Comparison of ENCODE assay signal across 13 mouse cellular contexts in genomic region chr4:128724059-128724458, GRCm38 (mm10). TPM values are rescaled to one million over a fixed set of nuclear protein-coding genes. Genes with fewer than 3 reads are reported as not detected.
DNase-seq lines count a peak whose midpoint lies in the region; ATAC-seq lines count a peak whose summit lies in the region.
"Had no signal": no experiment of that assay in that cellular context is flagged by ENCODE, and none has a peak within 500 bp of the region (broad histone marks: within the 10 kb centered on the region; RNA-seq: fewer than 3 reads in every experiment).

No protein-coding gene starts in this region.

- H3K4me3 ChIP-seq in forebrain, embryonic 12.5 days (replicated peaks) = no peak overlapping the region
- H3K4me3 ChIP-seq in forebrain, embryonic 16.5 days (replicated peaks; ENCODE audit: low read length) = no peak overlapping the region
- H3K4me3 ChIP-seq in midbrain, embryonic 12.5 days = no peak overlapping the region
- H3K4me3 ChIP-seq in midbrain, embryonic 11.5 days (ENCODE audit: low read depth, low read length) = no peak overlapping the region
- no peak overlapping the region for H3K4me3 ChIP-seq in heart, embryonic 10.5 days
- H3K4me3 ChIP-seq: erythroblast, embryonic 14.5 days; hindbrain, embryonic 15.5 days; neural tube, embryonic 15.5 days had no signal

- DNase-seq in midbrain, embryonic 11.5 days (ENCODE audit: low spot score, missing footprints) = no peak
- no peak for DNase-seq in heart, embryonic 10.5 days (ENCODE audit: low spot score)
- peak; percentile 68 for DNase-seq in lung, postnatal 25 days (ENCODE audit: low spot score)
- DNase-seq in spleen, postnatal 10 days (ENCODE audit: low spot score in 2 of 2) = no peak
- DNase-seq: lung, embryonic 14.5 days had no signal

- H3K9me3 ChIP-seq in forebrain, embryonic 12.5 days = no peaks in the 10 kb centered on the region
- H3K9me3 ChIP-seq in forebrain, embryonic 16.5 days (ENCODE audit: control insufficient read depth, low read length) = no peaks in the 10 kb centered on the region
- no peaks in the 10 kb centered on the region for H3K9me3 ChIP-seq in midbrain, embryonic 12.5 days
- H3K9me3 ChIP-seq in midbrain, embryonic 11.5 days (ENCODE audit: control insufficient read depth, low read length) = no peaks in the 10 kb centered on the region
- H3K9me3 ChIP-seq in heart, embryonic 10.5 days = no peaks in the 10 kb centered on the region
- H3K9me3 ChIP-seq: hindbrain, embryonic 15.5 days; neural tube, embryonic 15.5 days had no signal

- no peak overlapping the region; the same call in 1 of the 2 replicates for H3K27ac ChIP-seq in forebrain, embryonic 12.5 days
- no peak overlapping the region for H3K27ac ChIP-seq in forebrain, embryonic 16.5 days (ENCODE audit: low read length)
- 0 out of 2 replicates have a peak overlapping the region, but pooled peaks have one; percentile 8 for H3K27ac ChIP-seq in midbrain, embryonic 12.5 days (replicated peaks)
- H3K27ac ChIP-seq in midbrain, embryonic 11.5 days (ENCODE audit: low read depth, low read length) = no peak overlapping the region
- peak overlapping the region; percentile 69 for H3K27ac ChIP-seq in heart, embryonic 10.5 days
- H3K27ac ChIP-seq: hindbrain, embryonic 15.5 days; neural tube, embryonic 15.5 days had no signal

- no peak overlapping the region for H3K4me2 ChIP-seq in forebrain, embryonic 12.5 days
- no peak overlapping the region for H3K4me2 ChIP-seq in forebrain, embryonic 16.5 days (ENCODE audit: low read length)
- no peak overlapping the region for H3K4me2 ChIP-seq in midbrain, embryonic 12.5 days (replicated peaks)
- no peak overlapping the region for H3K4me2 ChIP-seq in midbrain, embryonic 11.5 days
- H3K4me2 ChIP-seq: hindbrain, embryonic 15.5 days; lung, embryonic 14.5 days; neural tube, embryonic 15.5 days had no signal

- 76% methylated on average over 7 of the region's 7 CpGs for WGBS in forebrain, embryonic 12.5 days
- 66% methylated on average over 7 of the region's 7 CpGs for WGBS in forebrain, embryonic 16.5 days
- 69% methylated on average over 7 of the region's 7 CpGs for WGBS in midbrain, embryonic 12.5 days
- 80% methylated on average over 7 of the region's 7 CpGs for WGBS in midbrain, embryonic 11.5 days
- 21% methylated on average over 7 of the region's 7 CpGs for WGBS in heart, embryonic 10.5 days

- H3K9ac ChIP-seq in forebrain, embryonic 12.5 days = 0 out of 2 replicates have a peak overlapping the region, but pooled peaks have one; percentile 9
- no peak overlapping the region for H3K9ac ChIP-seq in forebrain, embryonic 16.5 days (replicated peaks; ENCODE audit: low read depth, low read length)
- H3K9ac ChIP-seq in midbrain, embryonic 12.5 days (replicated peaks) = no peak overlapping the region
- no peak overlapping the region for H3K9ac ChIP-seq in midbrain, embryonic 11.5 days (ENCODE audit: low read length)
- H3K9ac ChIP-seq: hindbrain, embryonic 15.5 days; lung, embryonic 14.5 days; neural tube, embryonic 15.5 days had no signal

- no peaks in the 10 kb centered on the region for H3K36me3 ChIP-seq in forebrain, embryonic 12.5 days (replicated peaks)
- H3K36me3 ChIP-seq in forebrain, embryonic 16.5 days (ENCODE audit: control insufficient read depth, insufficient read depth) = no peaks in the 10 kb centered on the region
- H3K36me3 ChIP-seq in midbrain, embryonic 12.5 days = no peaks in the 10 kb centered on the region
- H3K36me3 ChIP-seq in midbrain, embryonic 11.5 days (ENCODE audit: control insufficient read depth, insufficient read depth, low read length) = no peaks in the 10 kb centered on the region
- H3K36me3 ChIP-seq in heart, embryonic 10.5 days = no peaks in the 10 kb centered on the region
- H3K36me3 ChIP-seq: hindbrain, embryonic 15.5 days had no signal

- peaks cover 72% of the 10 kb centered on the region for H3K4me1 ChIP-seq in forebrain, embryonic 12.5 days
- peaks cover 48% of the 10 kb centered on the region for H3K4me1 ChIP-seq in forebrain, embryonic 16.5 days (replicated peaks; ENCODE audit: control insufficient read depth, insufficient read depth, low read length)
- peaks cover 71% of the 10 kb centered on the region for H3K4me1 ChIP-seq in midbrain, embryonic 12.5 days
- H3K4me1 ChIP-seq in midbrain, embryonic 11.5 days (ENCODE audit: control insufficient read depth, insufficient read depth, low read length) = peaks cover 49% of the 10 kb centered on the region
- H3K4me1 ChIP-seq in heart, embryonic 10.5 days = peaks cover 58% of the 10 kb centered on the region

- ATAC-seq in forebrain, embryonic 12.5 days (ENCODE audit: low FRiP score) = no peak
- no peak for ATAC-seq in forebrain, embryonic 16.5 days
- no peak for ATAC-seq in midbrain, embryonic 12.5 days (ENCODE audit: low FRiP score, low read depth)
- ATAC-seq in midbrain, embryonic 11.5 days (ENCODE audit: low FRiP score) = no peak
- no peak for ATAC-seq in erythroid progenitor cell, adult 5-6 weeks (replicated peaks; ENCODE audit: low FRiP score, poor library complexity, severe bottlenecking)
- ATAC-seq: Patski had no signal

- peaks cover 6% of the 10 kb centered on the region; the same call in 1 of the 2 replicates for H3K27me3 ChIP-seq in forebrain, embryonic 12.5 days
- H3K27me3 ChIP-seq in forebrain, embryonic 16.5 days (replicated peaks; ENCODE audit: control insufficient read depth, insufficient read depth, low read length) = no peaks in the 10 kb centered on the region
- H3K27me3 ChIP-seq in midbrain, embryonic 12.5 days = peaks cover 5% of the 10 kb centered on the region; the same call in 1 of the 2 replicates
- no peaks in the 10 kb centered on the region for H3K27me3 ChIP-seq in midbrain, embryonic 11.5 days (ENCODE audit: control insufficient read depth, insufficient read depth, low read length)
- H3K27me3 ChIP-seq in heart, embryonic 10.5 days (ENCODE audit: insufficient read depth, poor library complexity, severe bottlenecking) = peaks cover 8% of the 10 kb centered on the region
- H3K27me3 ChIP-seq: hindbrain, embryonic 15.5 days; neural tube, embryonic 15.5 days; Patski had no signal

RNA-seq across cellular contexts. Expression of gene A3galt2, which starts 31.1 kb away (rescaled TPM):
- polyA plus RNA-seq in forebrain, embryonic 12.5 days (2016; fragmentation: Nextera tagmentation; extraction: Ambion mirVana) = 0.38 and 0.57 TPM in 2 replicates
- 0.43 and 0.63 TPM in 2 replicates for polyA plus RNA-seq in forebrain, embryonic 16.5 days (2015; fragmentation: Nextera tagmentation; extraction: Ambion mirVana)
- 0.56 and 0.59 TPM in 2 replicates for polyA plus RNA-seq in midbrain, embryonic 12.5 days (2016; fragmentation: Nextera tagmentation; extraction: Ambion mirVana)
- 0.15 and 0.18 TPM in 2 replicates for polyA plus RNA-seq in midbrain, embryonic 11.5 days (2014; fragmentation: Nextera tagmentation; extraction: Ambion mirVana)
- 0.04 and 0.10 TPM in 2 replicates for polyA plus RNA-seq in heart, embryonic 10.5 days (2016; fragmentation: Nextera tagmentation; extraction: Ambion mirVana)
- total RNA-seq in erythroid progenitor cell, adult 5-6 weeks (2015; ENCODE audit: low replicate concordance) = not detected in 2 replicates
- 0.08 TPM in 1 of 2 replicates, not detected in the other for total RNA-seq in erythroid progenitor cell, adult 5-6 weeks (2017; ENCODE audit: low replicate concordance)
- polyA plus RNA-seq: erythroblast, embryonic 14.5 days had no signal

Comparison
In these comparisons a context has a peak if more than half of its experiments do, and no peak if none do; other contexts are left out.
1. H3K27ac ChIP-seq: peak in midbrain, embryonic 12.5 days (single experiment) and heart, embryonic 10.5 days (single experiment); none in forebrain, embryonic 12.5 days (single experiment), forebrain, embryonic 16.5 days (single experiment) and midbrain, embryonic 11.5 days (single experiment).